ENCODE assay signal across 20 mouse cellular contexts in the genomic region with DNA sequence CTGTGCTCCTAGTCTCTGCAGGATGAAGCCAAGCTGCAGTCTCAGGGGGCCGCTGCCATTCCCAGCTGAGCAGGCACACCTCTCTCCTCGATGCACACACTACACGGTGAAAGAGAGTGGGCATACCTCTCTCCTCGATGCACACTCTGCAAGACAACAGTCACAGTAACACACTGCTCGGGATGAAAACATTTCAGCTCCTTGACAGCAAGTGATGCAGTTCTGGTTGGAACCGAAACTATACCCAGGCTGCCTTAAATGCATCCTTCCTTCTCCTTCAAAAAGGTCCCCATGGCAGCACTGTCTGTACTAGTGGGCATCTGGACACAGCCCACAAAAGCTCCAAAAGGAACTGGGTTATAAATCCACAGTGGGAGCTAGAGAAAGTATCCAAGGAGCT.
"Had no signal": no experiment of that assay in that cellular context is flagged by ENCODE, and none has a peak within 500 bp of the region (broad histone marks: within the 10 kb centered on the region; RNA-seq: fewer than 3 reads in every experiment).

No protein-coding gene starts in this region.

- H3K9ac ChIP-seq: limb, embryonic 12.5 days; limb, embryonic 15.5 days; liver, embryonic 14.5 days; liver, postnatal 0 days; lung, embryonic 14.5 days; stomach, embryonic 15.5 days had no signal

- H3K27ac ChIP-seq: kidney, postnatal 0 days; limb, embryonic 12.5 days; limb, embryonic 15.5 days; liver, embryonic 14.5 days; macrophage; stomach, embryonic 15.5 days had no signal

- H3K4me2 ChIP-seq: limb, embryonic 12.5 days; limb, embryonic 15.5 days; liver, embryonic 11.5 days; lung, embryonic 14.5 days; stomach, embryonic 15.5 days had no signal

- H3K4me1 ChIP-seq: limb, embryonic 12.5 days; limb, embryonic 15.5 days; stomach, embryonic 15.5 days had no signal

- H3K36me3 ChIP-seq: limb, embryonic 12.5 days; limb, embryonic 15.5 days; stomach, embryonic 15.5 days had no signal

- H3K27me3 ChIP-seq: limb, embryonic 12.5 days; limb, embryonic 15.5 days; stomach, embryonic 15.5 days had no signal

- H3K4me3 ChIP-seq: limb, embryonic 12.5 days; limb, embryonic 15.5 days; myocyte; stomach, embryonic 15.5 days had no signal

- DNase-seq: kidney, adult 2 months; kidney, postnatal 25 days; left cerebral cortex, postnatal 4 days; liver, postnatal 0 days; lung, embryonic 14.5 days; midbrain, embryonic 14.5 days; retina, postnatal 1 day; right cerebral cortex, postnatal 25 days; spleen, adult 18-20 months; thymus, postnatal 25 days had no signal

- ATAC-seq: intestine, postnatal 0 days; liver, postnatal 0 days; lung, postnatal 0 days had no signal

- H3K9me3 ChIP-seq: limb, embryonic 12.5 days; limb, embryonic 15.5 days; stomach, embryonic 15.5 days had no signal
